Mouse (Mus musculus) midbrain, embryonic 11.5 days (tissue): ENCODE data around the gene Gnb3. TPM values are rescaled to one million over a fixed set of nuclear protein-coding genes. Genes with fewer than 3 reads are reported as not detected.
"Not testable (repeated sequence)": the region's sequence is repeated elsewhere in the genome, so short reads cannot be mapped to it uniquely, and the experiment has no call there.

Source experiments
- ATAC-seq: fragments of 200-750 bp; cut with Nextera tagmentation; 2 replicates; pipeline ENCODE4 v1.8.0; 2017; ENCODE audit warnings: moderate TSS enrichment, moderate library complexity; ENCODE audit not compliant: low FRiP score
- DNase-seq: peaks from one replicate; pipeline ENCODE4 v3.0.0; 2015; ENCODE audit warnings: low spot score; ENCODE audit errors: missing footprints
- H3K27ac ChIP-seq: fragments of 300-500 bp; sonication (generic); 2 replicates; pipeline ENCODE4 v1.5.1; 2014; ENCODE audit warnings: low read depth, low read length
- H3K27me3 ChIP-seq: fragments of 300-500 bp; sonication (generic); 2 replicates; pipeline ENCODE4 v1.6.1; 2014; ENCODE audit warnings: mild to moderate bottlenecking, low read length, moderate library complexity, mixed read lengths; ENCODE audit not compliant: control insufficient read depth, insufficient read depth
- H3K36me3 ChIP-seq: fragments of 300-500 bp; sonication (generic); 2 replicates; pipeline ENCODE4 v1.6.1; 2014; ENCODE audit warnings: mild to moderate bottlenecking, low read length, moderate library complexity, mixed read lengths; ENCODE audit not compliant: control insufficient read depth, insufficient read depth
- H3K4me1 ChIP-seq: fragments of 300-500 bp; sonication (generic); 2 replicates; pipeline ENCODE4 v1.6.1; 2014; ENCODE audit warnings: low read length; ENCODE audit not compliant: control insufficient read depth, insufficient read depth
- H3K4me2 ChIP-seq: fragments of 300-500 bp; sonication (generic); 2 replicates; pipeline ENCODE4 v1.6.1; 2014; ENCODE audit warnings: mild to moderate bottlenecking, moderate library complexity
- H3K4me3 ChIP-seq: fragments of 300-500 bp; sonication (generic); 2 replicates; pipeline ENCODE4 v1.5.1; 2014; ENCODE audit warnings: low read depth, low read length
- H3K9ac ChIP-seq: fragments of 300-500 bp; sonication (generic); 2 replicates; pipeline ENCODE4 v1.6.1; 2014; ENCODE audit warnings: low read length
- H3K9me3 ChIP-seq: fragments of 300-500 bp; sonication (generic); 2 replicates; pipeline ENCODE4 v1.6.1; 2016; ENCODE audit warnings: low read length; ENCODE audit not compliant: control insufficient read depth
- WGBS: fragments of 180-500 bp; shearing (Covaris S2); extraction: QIAGEN DNeasy Blood & Tissue Kit; methylation state at CpG from one replicate; pipeline ENCODE4 v1.1.7; 2014; 5-methylcytosine and 5-hydroxymethylcytosine counted together
- polyA plus RNA-seq: library from polyadenylated mRNA; unstranded; fragments of >200 nt; fragmentation: Nextera tagmentation; extraction: Ambion mirVana; gene quantifications from 2 replicates; pipeline ENCODE4 v1.2.1, GENCODE M21; 2014

The Gnb3 gene
- polyA plus RNA-seq, 1 experiment from 2014 or later: 3.8 TPM

- WGBS: 95% methylated on average over 4 of the region's 4 CpGs
These were observed 36.4 kb downstream of the Gnb3 start for GRCm38 (mm10) chr6:124803691-124804090.

GRCm38 (mm10) chr6:124803061-124803460 lies 37.0 kb downstream of the Gnb3 start:
- H3K36me3 ChIP-seq: no peaks in the 10 kb centered on the region
- peak; percentile 57 for DNase-seq
- WGBS: 72% methylated on average over 3 of the region's 3 CpGs
- peaks cover 3% of the 10 kb centered on the region; the same call in 1 of the 2 replicates for H3K4me1 ChIP-seq
- H3K27me3 ChIP-seq: no peaks in the 10 kb centered on the region
- no peak overlapping the region for H3K9ac ChIP-seq
- no peaks in the 10 kb centered on the region for H3K9me3 ChIP-seq
- ATAC-seq: no peak
- no peak overlapping the region for H3K27ac ChIP-seq
- H3K4me2 ChIP-seq: no peak overlapping the region
- H3K4me3 ChIP-seq: no peak overlapping the region

More at GRCm38 (mm10) chr6:124803691-124804090, 36.4 kb downstream of the Gnb3 start:
- not testable (repeated sequence) for H3K36me3 ChIP-seq, H3K9ac ChIP-seq, H3K4me1 ChIP-seq, ATAC-seq, H3K9me3 ChIP-seq, H3K4me3 ChIP-seq, H3K27ac ChIP-seq, H3K4me2 ChIP-seq, H3K27me3 ChIP-seq
- peak; percentile 75 for DNase-seq

- not testable (repeated sequence) for H3K4me3 ChIP-seq, H3K4me2 ChIP-seq, H3K27me3 ChIP-seq, H3K9ac ChIP-seq, H3K27ac ChIP-seq, H3K9me3 ChIP-seq, ATAC-seq, H3K4me1 ChIP-seq, H3K36me3 ChIP-seq
- DNase-seq: peak; percentile 85
- 12% methylated on average over 6 of the region's 9 CpGs for WGBS
These were observed 37.7 kb downstream of the Gnb3 start for GRCm38 (mm10) chr6:124802400-124802799.

- WGBS: 77% methylated on average over 2 of the region's 2 CpGs
- Histone ChIP-seq H3K9me3 (no peaks in the 10 kb centered on the region), H3K27me3 (no peaks in the 10 kb centered on the region), H3K27ac (no peak overlapping the region), H3K4me2 (no peak overlapping the region), H3K9ac (no peak overlapping the region), H3K4me1 (no peaks in the 10 kb centered on the region), H3K36me3 (no peaks in the 10 kb centered on the region), H3K4me3 (no peak overlapping the region)
- DNase-seq (peak; percentile 23), ATAC-seq (no peak)
These were observed 43.9 kb downstream of the Gnb3 start for GRCm38 (mm10) chr6:124796200-124796599.

- H3K4me3 ChIP-seq: no peak overlapping the region
- 86% methylated on average over 4 of the region's 4 CpGs for WGBS
- no peak overlapping the region for H3K4me2 ChIP-seq
- H3K4me1 ChIP-seq: no peaks in the 10 kb centered on the region
- H3K27me3 ChIP-seq: no peaks in the 10 kb centered on the region
- no peak overlapping the region for H3K9ac ChIP-seq
- no peak for ATAC-seq
- H3K36me3 ChIP-seq: no peaks in the 10 kb centered on the region
- no peaks in the 10 kb centered on the region for H3K9me3 ChIP-seq
- H3K27ac ChIP-seq: no peak overlapping the region
- DNase-seq: peak; percentile 61
These were observed 44.3 kb downstream of the Gnb3 start for GRCm38 (mm10) chr6:124795781-124796180.

- Histone ChIP-seq H3K9me3 (no peaks in the 10 kb centered on the region), H3K4me2 (no peak overlapping the region), H3K27me3 (no peaks in the 10 kb centered on the region), H3K4me1 (no peaks in the 10 kb centered on the region), H3K27ac (no peak overlapping the region), H3K36me3 (no peaks in the 10 kb centered on the region), H3K9ac (no peak overlapping the region), H3K4me3 (no peak overlapping the region)
- ATAC-seq (no peak), DNase-seq (peak; percentile 76)
- 86% methylated on average over 3 of the region's 3 CpGs for WGBS
These were observed 48.2 kb downstream of the Gnb3 start for GRCm38 (mm10) chr6:124791911-124792310.

- ATAC-seq (no peak), DNase-seq (peak; percentile 47)
- H3K27ac ChIP-seq: no peak overlapping the region
- no peaks in the 10 kb centered on the region for H3K9me3 ChIP-seq
- H3K27me3 ChIP-seq: no peaks in the 10 kb centered on the region
- no peak overlapping the region for H3K9ac ChIP-seq
- no peaks in the 10 kb centered on the region for H3K36me3 ChIP-seq
- 81% methylated on average over 4 of the region's 4 CpGs for WGBS
- no peak overlapping the region for H3K4me2 ChIP-seq
- H3K4me3 ChIP-seq: no peak overlapping the region
- H3K4me1 ChIP-seq: no peaks in the 10 kb centered on the region
These were observed 50.0 kb downstream of the Gnb3 start for GRCm38 (mm10) chr6:124790121-124790520.

- no peaks in the 10 kb centered on the region for H3K4me1 ChIP-seq
- no peaks in the 10 kb centered on the region for H3K36me3 ChIP-seq
- no peak for ATAC-seq
- no peak overlapping the region for H3K9ac ChIP-seq
- H3K4me2 ChIP-seq: no peak overlapping the region
- no peak overlapping the region for H3K4me3 ChIP-seq
- WGBS: 84% methylated on average over 4 of the region's 4 CpGs
- no peaks in the 10 kb centered on the region for H3K9me3 ChIP-seq
- H3K27me3 ChIP-seq: no peaks in the 10 kb centered on the region
- H3K27ac ChIP-seq: no peak overlapping the region
- no peak for DNase-seq
These were observed 50.6 kb downstream of the Gnb3 start for GRCm38 (mm10) chr6:124789519-124789918.

- no peak for DNase-seq
- no peaks in the 10 kb centered on the region for H3K36me3 ChIP-seq
- no peaks in the 10 kb centered on the region for H3K9me3 ChIP-seq
- H3K27ac ChIP-seq: no peak overlapping the region
- 84% methylated on average over 10 of the region's 10 CpGs for WGBS
- no peak overlapping the region for H3K9ac ChIP-seq
- H3K4me1 ChIP-seq: no peaks in the 10 kb centered on the region
- H3K4me3 ChIP-seq: no peak overlapping the region
- no peak for ATAC-seq
- no peaks in the 10 kb centered on the region for H3K27me3 ChIP-seq
- no peak overlapping the region for H3K4me2 ChIP-seq
These were observed 52.4 kb downstream of the Gnb3 start for GRCm38 (mm10) chr6:124787722-124788121.
